Mouse (Mus musculus) myocyte (in vitro differentiated cells): ENCODE results near the gene Polh.

Experiments used
- MAX ChIP-seq: IDR thresholded peaks from one replicate; pipeline ENCODE4 v1.6.1; 2011; ENCODE audit warnings: low read depth, mild to moderate bottlenecking, control low read depth
- MYOD1 ChIP-seq, 3 experiments: IDR thresholded peaks; one replicate each; pipeline ENCODE4 v1.6.1; 2011; ENCODE audit warnings: control low read depth in 2 of 3, low read depth in 2 of 3, mild to moderate bottlenecking in 2 of 3, moderate library complexity in 1 of 3; ENCODE audit not compliant: insufficient read length in 2 of 3, control insufficient read depth in 1 of 3
- MYOG ChIP-seq, 3 experiments: IDR thresholded peaks; one replicate each; pipeline ENCODE4 v1.6.1; 2011; ENCODE audit warnings: control low read depth in 2 of 3, low read depth in 2 of 3, mild to moderate bottlenecking in 2 of 3; ENCODE audit not compliant: insufficient read length in 2 of 3, control insufficient read depth in 1 of 3, insufficient read depth in 1 of 3
- POLR2A ChIP-seq: IDR thresholded peaks from one replicate; pipeline ENCODE4 v1.6.1; 2011; ENCODE audit warnings: low read depth, mild to moderate bottlenecking, control low read depth, moderate library complexity; ENCODE audit not compliant: insufficient read length
- POLR2AphosphoS2 ChIP-seq: IDR thresholded peaks from one replicate; pipeline ENCODE4 v1.6.1; 2011; ENCODE audit warnings: low read depth, control low read depth; ENCODE audit not compliant: insufficient read length
- TCF12 ChIP-seq: IDR thresholded peaks from one replicate; pipeline ENCODE4 v1.6.1; 2011; ENCODE audit warnings: mild to moderate bottlenecking, control low read depth; ENCODE audit not compliant: poor library complexity, insufficient read depth, severe bottlenecking
- USF1 ChIP-seq: IDR thresholded peaks from one replicate; pipeline ENCODE4 v1.6.1; 2011; ENCODE audit warnings: low read depth, mild to moderate bottlenecking, control low read depth, moderate library complexity

- TF ChIP-seq MAX: no peak
- no peak for TF ChIP-seq MYOD1 (IDR thresholded peaks at IDR 0.05; ENCODE audit: control insufficient read depth in 1 of 3, insufficient read length in 2 of 3, low read depth in 2 of 3)
- TF ChIP-seq MYOG (IDR thresholded peaks at IDR 0.05; ENCODE audit: control insufficient read depth in 1 of 3, insufficient read depth in 1 of 3, insufficient read length in 2 of 3, low read depth in 2 of 3): no peak
- TF ChIP-seq POLR2A: no peak
- TF ChIP-seq POLR2AphosphoS2: no peak
- no peak for TF ChIP-seq USF1
- TF ChIP-seq TCF12: no peak
These were observed 79.7 kb downstream of the Polh start for GRCm38 (mm10) chr17:46122791-46123190.
